Mouse (Mus musculus) spleen, adult 2 months (tissue): ENCODE results near the gene Fam216b.

Source experiments
- CTCF ChIP-seq: fragments of 200-500 bp; IDR thresholded peaks from 2 replicates; pipeline ENCODE4 v1.5.1; 2011; ENCODE audit warnings: mild to moderate bottlenecking, inconsistent platforms; ENCODE audit not compliant: insufficient read depth, insufficient read length, insufficient replicate concordance; ENCODE audit errors: extremely low read depth
- POLR2A ChIP-seq: fragments of 200-500 bp; IDR thresholded peaks from 2 replicates; pipeline ENCODE4 v1.6.1; 2011; ENCODE audit warnings: low read depth, low read length, inconsistent platforms

DNA sequence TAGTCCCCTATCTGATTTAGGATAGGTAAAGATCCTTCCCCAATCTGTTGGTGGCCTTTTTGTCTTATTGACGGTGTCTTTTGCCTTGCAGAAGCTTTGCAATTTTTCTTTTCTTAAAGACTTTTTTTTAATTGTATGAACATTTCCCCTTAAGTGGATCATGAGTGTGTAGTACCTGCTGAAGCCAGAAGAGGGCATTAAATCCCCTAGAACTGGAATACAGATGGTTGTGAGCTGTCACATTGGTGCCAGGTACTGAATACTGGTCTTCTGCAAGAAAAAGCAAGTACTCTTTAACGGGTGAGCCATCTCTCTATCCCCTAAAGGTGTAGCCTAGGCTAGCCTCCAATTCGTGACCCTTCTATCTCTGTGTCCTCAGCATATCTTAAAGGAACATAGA is 32.4 kb downstream of the Fam216b start:
- TF ChIP-seq POLR2A (no peak), CTCF (no peak)
